Comparison of ENCODE assay signal across 24 mouse cellular contexts in the genomic region with DNA sequence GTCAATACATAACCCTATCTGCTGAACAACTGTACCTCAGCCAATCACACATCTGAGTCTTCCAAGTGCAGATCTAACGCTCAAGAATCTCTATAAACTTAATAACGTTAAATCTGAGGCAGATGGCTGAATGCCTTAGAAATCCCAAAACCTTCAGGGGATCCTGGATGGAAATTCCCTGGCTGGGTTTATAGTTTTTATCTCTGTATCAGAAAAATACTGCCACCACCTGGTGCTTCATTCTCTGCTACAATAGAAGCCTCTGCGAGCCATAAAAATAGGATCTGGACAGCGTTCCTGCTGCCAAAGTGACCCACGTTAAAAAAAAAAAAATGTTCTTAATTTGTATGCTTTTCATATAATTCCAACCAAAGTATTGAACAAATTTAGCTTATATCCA.
DNase-seq lines count a peak whose midpoint lies in the region; ATAC-seq and TF ChIP-seq lines count a peak whose summit lies in the region.
"Had no signal": no experiment of that assay in that cellular context is flagged by ENCODE, and none has a peak within 500 bp of the region (broad histone marks: within the 10 kb centered on the region; RNA-seq: fewer than 3 reads in every experiment).

No protein-coding gene starts in this region.

- no peaks in the 10 kb centered on the region for H3K36me3 ChIP-seq in embryonic facial prominence, embryonic 11.5 days (replicated peaks; ENCODE audit: control insufficient read depth, insufficient read depth, low read depth, low read length)
- H3K36me3 ChIP-seq in embryonic facial prominence, embryonic 10.5 days (replicated peaks), result no peaks in the 10 kb centered on the region
- H3K36me3 ChIP-seq in intestine, postnatal 0 days (ENCODE audit: control insufficient read depth, insufficient read depth), result no peaks in the 10 kb centered on the region
- H3K36me3 ChIP-seq in intestine, embryonic 16.5 days (ENCODE audit: control insufficient read depth, insufficient read depth, low read length), result no peaks in the 10 kb centered on the region
- H3K36me3 ChIP-seq in midbrain, postnatal 0 days (ENCODE audit: insufficient read depth, low read length), result no peaks in the 10 kb centered on the region
- H3K36me3 ChIP-seq in midbrain, embryonic 15.5 days (replicated peaks), result no peaks in the 10 kb centered on the region
- H3K36me3 ChIP-seq: hindbrain, embryonic 15.5 days; limb, embryonic 13.5 days; midbrain, embryonic 12.5 days; stomach, embryonic 15.5 days had no signal

- H3K27ac ChIP-seq in embryonic facial prominence, embryonic 11.5 days (replicated peaks; ENCODE audit: low read depth, low read length), result no peak overlapping the region
- no peak overlapping the region for H3K27ac ChIP-seq in embryonic facial prominence, embryonic 10.5 days (replicated peaks)
- H3K27ac ChIP-seq in intestine, postnatal 0 days (ENCODE audit: low read depth, low read length), result no peak overlapping the region
- H3K27ac ChIP-seq in intestine, embryonic 16.5 days (ENCODE audit: low read length), result no peak overlapping the region
- H3K27ac ChIP-seq in midbrain, postnatal 0 days (ENCODE audit: low read depth, low read length), result no peak overlapping the region
- H3K27ac ChIP-seq in midbrain, embryonic 15.5 days, result no peak overlapping the region
- H3K27ac ChIP-seq: hindbrain, embryonic 15.5 days; limb, embryonic 13.5 days; liver, embryonic 14.5 days; midbrain, embryonic 12.5 days; stomach, embryonic 15.5 days had no signal

- H3K4me3 ChIP-seq in embryonic facial prominence, embryonic 11.5 days (ENCODE audit: low read depth, low read length), result no peak overlapping the region
- no peak overlapping the region for H3K4me3 ChIP-seq in embryonic facial prominence, embryonic 10.5 days
- H3K4me3 ChIP-seq in intestine, postnatal 0 days (ENCODE audit: low read depth, low read length), result no peak overlapping the region
- no peak overlapping the region for H3K4me3 ChIP-seq in intestine, embryonic 16.5 days (ENCODE audit: low read length)
- H3K4me3 ChIP-seq in midbrain, postnatal 0 days (ENCODE audit: low read depth, low read length), result no peak overlapping the region
- no peak overlapping the region for H3K4me3 ChIP-seq in midbrain, embryonic 15.5 days
- H3K4me3 ChIP-seq: hindbrain, embryonic 15.5 days; limb, embryonic 13.5 days; midbrain, embryonic 12.5 days; myocyte; stomach, embryonic 15.5 days had no signal

- no peak for ATAC-seq in embryonic facial prominence, embryonic 11.5 days (replicated peaks; ENCODE audit: insufficient number of reproducible peaks, low FRiP score, low TSS enrichment, low read depth)
- ATAC-seq in intestine, postnatal 0 days, result no peak
- ATAC-seq in intestine, embryonic 16.5 days, result no peak
- no peak for ATAC-seq in midbrain, postnatal 0 days (ENCODE audit: low FRiP score)
- ATAC-seq in midbrain, embryonic 15.5 days (replicated peaks), result no peak

- DNase-seq in embryonic facial prominence, embryonic 11.5 days (ENCODE audit: low spot score), result peak; percentile 37
- no peak for DNase-seq in embryonic facial prominence, embryonic 10.5 days (ENCODE audit: low spot score)
- DNase-seq in midbrain, postnatal 0 days (ENCODE audit: low spot score), result peak; percentile 62
- no peak for DNase-seq in kidney, adult 9 months
- DNase-seq: adrenal gland, postnatal 36 days; embryo, embryonic 11 days; gastrocnemius, postnatal 36 days; kidney, adult 11 months; kidney, postnatal 4 days; layer of hippocampus, adult 9-11 months; lung, embryonic 14.5 days; right cerebral cortex, postnatal 4 days; thymus, adult 18-20 months; thymus, postnatal 36 days had no signal

- peaks cover 3% of the 10 kb centered on the region for H3K4me1 ChIP-seq in embryonic facial prominence, embryonic 11.5 days (ENCODE audit: control insufficient read depth, insufficient read depth, low read length)
- peaks cover 38% of the 10 kb centered on the region for H3K4me1 ChIP-seq in embryonic facial prominence, embryonic 10.5 days
- H3K4me1 ChIP-seq in intestine, postnatal 0 days (replicated peaks; ENCODE audit: control insufficient read depth, insufficient read depth, low read length), result peaks cover 4% of the 10 kb centered on the region; the same call in 1 of the 2 replicates
- H3K4me1 ChIP-seq in intestine, embryonic 16.5 days (ENCODE audit: control insufficient read depth, insufficient read depth, low read length), result peaks cover 4% of the 10 kb centered on the region; the same call in 1 of the 2 replicates
- no peaks in the 10 kb centered on the region for H3K4me1 ChIP-seq in midbrain, postnatal 0 days (ENCODE audit: insufficient read depth, low read length)
- peaks cover 4% of the 10 kb centered on the region; the same call in 1 of the 2 replicates for H3K4me1 ChIP-seq in midbrain, embryonic 15.5 days
- H3K4me1 ChIP-seq: stomach, embryonic 15.5 days had no signal

- no peak overlapping the region for H3K9ac ChIP-seq in embryonic facial prominence, embryonic 11.5 days (replicated peaks; ENCODE audit: low read length)
- no peak overlapping the region for H3K9ac ChIP-seq in intestine, postnatal 0 days (ENCODE audit: low read depth, low read length)
- H3K9ac ChIP-seq in intestine, embryonic 16.5 days (ENCODE audit: low read depth, low read length), result no peak overlapping the region
- H3K9ac ChIP-seq in midbrain, postnatal 0 days (replicated peaks; ENCODE audit: low read length, poor library complexity, severe bottlenecking), result no peak overlapping the region
- no peak overlapping the region for H3K9ac ChIP-seq in midbrain, embryonic 15.5 days
- H3K9ac ChIP-seq: hindbrain, embryonic 15.5 days; limb, embryonic 13.5 days; liver, embryonic 14.5 days; lung, embryonic 14.5 days; midbrain, embryonic 12.5 days; stomach, embryonic 15.5 days had no signal

- H3K4me2 ChIP-seq in embryonic facial prominence, embryonic 11.5 days (ENCODE audit: low read depth, low read length), result no peak overlapping the region
- no peak overlapping the region for H3K4me2 ChIP-seq in intestine, postnatal 0 days (replicated peaks; ENCODE audit: low read depth)
- no peak overlapping the region for H3K4me2 ChIP-seq in intestine, embryonic 16.5 days (ENCODE audit: low read depth, low read length)
- H3K4me2 ChIP-seq in midbrain, postnatal 0 days (ENCODE audit: low read depth, low read length, poor library complexity, severe bottlenecking), result no peak overlapping the region
- no peak overlapping the region for H3K4me2 ChIP-seq in midbrain, embryonic 15.5 days
- H3K4me2 ChIP-seq: heart, embryonic 11.5 days; hindbrain, embryonic 15.5 days; lung, embryonic 14.5 days; midbrain, embryonic 12.5 days; stomach, embryonic 15.5 days had no signal

- 64% methylated on average over 5 of the region's 5 CpGs for WGBS in embryonic facial prominence, embryonic 11.5 days
- 75% methylated on average over 5 of the region's 5 CpGs for WGBS in embryonic facial prominence, embryonic 10.5 days
- 49% methylated on average over 5 of the region's 5 CpGs for WGBS in intestine, postnatal 0 days
- WGBS in intestine, embryonic 16.5 days, result 45% methylated on average over 5 of the region's 5 CpGs
- 39% methylated on average over 5 of the region's 5 CpGs for whole genome bisulfite sequencing in midbrain, postnatal 0 days
- 47% methylated on average over 5 of the region's 5 CpGs for WGBS in midbrain, embryonic 15.5 days

- H3K27me3 ChIP-seq in embryonic facial prominence, embryonic 11.5 days (ENCODE audit: control insufficient read depth, insufficient read depth, low read length), result no peaks in the 10 kb centered on the region
- no peaks in the 10 kb centered on the region for H3K27me3 ChIP-seq in embryonic facial prominence, embryonic 10.5 days (replicated peaks; ENCODE audit: low read depth, poor library complexity, severe bottlenecking)
- no peaks in the 10 kb centered on the region for H3K27me3 ChIP-seq in intestine, postnatal 0 days (replicated peaks; ENCODE audit: control insufficient read depth, insufficient read depth, low read length)
- no peaks in the 10 kb centered on the region for H3K27me3 ChIP-seq in intestine, embryonic 16.5 days (replicated peaks; ENCODE audit: control insufficient read depth, insufficient read depth, low read length)
- H3K27me3 ChIP-seq in midbrain, postnatal 0 days (ENCODE audit: insufficient read depth, low read length), result no peaks in the 10 kb centered on the region
- H3K27me3 ChIP-seq in midbrain, embryonic 15.5 days (replicated peaks), result no peaks in the 10 kb centered on the region
- H3K27me3 ChIP-seq: hindbrain, embryonic 15.5 days; midbrain, embryonic 12.5 days; stomach, embryonic 15.5 days had no signal

- no peaks in the 10 kb centered on the region for H3K9me3 ChIP-seq in embryonic facial prominence, embryonic 11.5 days (replicated peaks; ENCODE audit: control insufficient read depth, low read length)
- no peaks in the 10 kb centered on the region for H3K9me3 ChIP-seq in embryonic facial prominence, embryonic 10.5 days
- H3K9me3 ChIP-seq in intestine, postnatal 0 days (ENCODE audit: control insufficient read depth), result no peaks in the 10 kb centered on the region
- H3K9me3 ChIP-seq in intestine, embryonic 16.5 days (ENCODE audit: control insufficient read depth, low read length), result no peaks in the 10 kb centered on the region
- H3K9me3 ChIP-seq in midbrain, postnatal 0 days (ENCODE audit: low read length), result no peaks in the 10 kb centered on the region
- no peaks in the 10 kb centered on the region for H3K9me3 ChIP-seq in midbrain, embryonic 15.5 days
- H3K9me3 ChIP-seq: hindbrain, embryonic 15.5 days; limb, embryonic 13.5 days; midbrain, embryonic 12.5 days; stomach, embryonic 15.5 days had no signal

- 0 out of 2 replicates have a peak, but pooled peaks have one; percentile 5 for TF ChIP-seq CTCF in intestine, postnatal 0 days (IDR thresholded peaks at IDR 0.05; ENCODE audit: low read depth)
- peak; percentile 47 for TF ChIP-seq CTCF in midbrain, postnatal 0 days (IDR thresholded peaks at IDR 0.05)

Comparison
In these comparisons a context has a peak if more than half of its experiments do, and no peak if none do; other contexts are left out.
1. DNase-seq: peak in embryonic facial prominence, embryonic 11.5 days (single experiment) and midbrain, postnatal 0 days (single experiment); none in embryonic facial prominence, embryonic 10.5 days (single experiment) and kidney, adult 9 months (single experiment).